Mouse (Mus musculus): ENCODE data around the gene Olfr1168. TPM values are rescaled to one million over a fixed set of nuclear protein-coding genes. Genes with fewer than 3 reads are reported as not detected.

The Olfr1168 gene
- total RNA-seq (2023): not detected

DNA sequence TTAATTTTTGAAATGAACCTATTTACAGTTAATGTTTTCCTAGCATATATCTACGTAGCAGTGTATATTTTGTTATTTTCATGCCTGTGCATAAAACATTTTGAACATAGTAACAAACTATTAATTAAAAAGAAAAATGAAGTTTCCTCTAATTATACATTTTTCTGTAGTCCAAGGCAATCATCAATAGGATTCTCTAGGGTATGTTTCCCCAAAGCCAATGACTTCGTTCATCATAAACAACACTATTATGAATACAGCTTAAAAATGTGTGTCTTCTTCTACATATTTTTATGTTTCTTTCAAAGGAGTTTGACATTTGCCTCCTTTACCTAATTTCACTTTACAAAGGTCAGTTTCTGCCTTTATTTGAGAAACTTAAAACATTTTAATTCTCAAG is at the start of gene Olfr1168:
Olfr1168 (plus strand) TSS at position 301 of the 400 bp plus-strand sequence.

DNA sequence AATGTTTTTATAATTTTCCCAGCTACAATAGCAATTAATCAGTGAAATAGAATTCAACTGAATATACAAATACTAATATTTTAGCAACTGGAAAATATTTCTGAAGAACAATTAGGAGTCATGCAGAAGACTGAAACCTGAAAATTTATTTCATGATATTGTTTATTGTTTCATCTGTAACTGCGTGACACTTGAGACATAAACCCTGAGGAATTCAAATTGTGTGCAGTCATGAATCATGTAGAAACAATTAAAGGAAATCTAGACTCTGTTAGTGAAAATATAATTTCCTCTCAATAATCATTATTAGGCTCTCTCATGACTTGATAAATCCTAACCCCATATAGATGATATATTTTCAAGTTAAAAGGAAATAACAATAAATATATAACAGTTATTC is 26.6 kb upstream of the Olfr1168 start, which contains the start of gene Olfr1167:
Olfr1167 (minus strand) TSS at position 101 of the 400 bp plus-strand sequence.

DNA sequence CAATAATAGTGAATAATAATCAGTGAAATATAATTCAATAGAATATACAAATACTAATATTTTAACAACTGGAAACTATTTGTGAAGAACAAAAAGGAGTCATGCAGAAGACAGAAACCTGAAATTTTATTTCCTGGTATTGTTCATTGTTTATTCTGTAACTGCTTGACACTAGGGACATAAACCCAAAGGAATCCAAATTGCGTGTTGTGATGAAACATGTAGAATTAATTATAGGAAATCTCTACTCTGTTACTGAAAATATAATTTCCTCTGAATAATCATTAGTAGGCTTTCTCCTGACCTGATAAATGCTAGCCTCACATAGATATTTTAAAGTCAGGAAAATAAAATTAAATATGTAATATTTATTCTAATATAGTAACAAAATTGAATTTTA is 46.6 kb downstream of the Olfr1168 start, which contains the start of gene Olfr1170:
Olfr1170 (minus strand) TSS at position 101 of the 400 bp plus-strand sequence.

Other genes with a start within 250 kb of the Olfr1168 start
- gene Olfr1155, start 236.7 kb upstream of the Olfr1168 start, total RNA-seq (2023): not detected
- gene Olfr1156, start 228.8 kb upstream of the Olfr1168 start, total RNA-seq (2023): not detected
- gene Olfr1157, start 213.6 kb upstream of the Olfr1168 start, total RNA-seq (2023): not detected
- not detected for gene Olfr74, start 207.2 kb upstream of the Olfr1168 start, total RNA-seq (2023)
- not detected for gene Olfr1158, start 191.8 kb upstream of the Olfr1168 start, total RNA-seq (2023)
- gene Olfr1160, start 173.6 kb upstream of the Olfr1168 start, total RNA-seq (2023): not detected
- gene Olfr1161, start 159.1 kb upstream of the Olfr1168 start, total RNA-seq (2023): not detected
- gene Olfr73, start 144.2 kb upstream of the Olfr1168 start, total RNA-seq (2023): not detected
- not detected for gene Olfr1162, start 130.8 kb upstream of the Olfr1168 start, total RNA-seq (2023)
- gene Olfr1163, start 110.0 kb upstream of the Olfr1168 start, total RNA-seq (2023): not detected
- gene Olfr1164, start 87.9 kb upstream of the Olfr1168 start, total RNA-seq (2023): not detected
- not detected for gene Olfr1166, start 53.6 kb upstream of the Olfr1168 start, total RNA-seq (2023)
- not detected for gene Olfr1167, start 26.7 kb upstream of the Olfr1168 start, total RNA-seq (2023)
- gene Olfr1170, start 46.5 kb downstream of the Olfr1168 start, total RNA-seq (2023): not detected
- gene Olfr1173, start 98.0 kb downstream of the Olfr1168 start, total RNA-seq (2023): not detected
- gene Olfr1174-ps, start 133.3 kb downstream of the Olfr1168 start, total RNA-seq (2023): not detected
- gene Olfr1175-ps, start 145.3 kb downstream of the Olfr1168 start, total RNA-seq (2023): not detected
- gene Olfr1176, start 154.8 kb downstream of the Olfr1168 start, total RNA-seq (2023): not detected
- not detected for gene Olfr1177-ps, start 164.6 kb downstream of the Olfr1168 start, total RNA-seq (2023)
- not detected for gene Olfr1178, start 205.2 kb downstream of the Olfr1168 start, total RNA-seq (2023)
- gene Olfr1179, start 224.6 kb downstream of the Olfr1168 start, total RNA-seq (2023): not detected
- gene Olfr1180, start 237.3 kb downstream of the Olfr1168 start, total RNA-seq (2023): not detected
- gene Olfr1181, start 244.3 kb downstream of the Olfr1168 start, total RNA-seq (2023): not detected

Data from T-cell, adult 66 days (primary cell).